Mouse (Mus musculus) forebrain, embryonic 15.5 days (tissue): ENCODE data around the gene Tatdn2. TPM values are rescaled to one million over a fixed set of nuclear protein-coding genes. Genes with fewer than 3 reads are reported as not detected.

Source experiments
- ATAC-seq: fragments of 200-750 bp; cut with Nextera tagmentation; replicated peaks from 2 replicates; pipeline ENCODE4 v1.8.0; 2017; ENCODE audit warnings: mild to moderate bottlenecking, moderate TSS enrichment, moderate library complexity
- H3K27ac ChIP-seq: fragments of 300-500 bp; sonication (generic); replicated peaks from 2 replicates; pipeline ENCODE4 v1.5.1; 2015; ENCODE audit warnings: mild to moderate bottlenecking, inconsistent platforms
- H3K27me3 ChIP-seq: fragments of 300-500 bp; sonication (generic); 2 replicates; pipeline ENCODE4 v1.6.1; 2015; ENCODE audit warnings: inconsistent platforms
- H3K36me3 ChIP-seq: fragments of 300-500 bp; sonication (generic); 2 replicates; pipeline ENCODE4 v1.6.1; 2015; ENCODE audit warnings: mild to moderate bottlenecking, inconsistent platforms
- H3K4me1 ChIP-seq: fragments of 300-500 bp; sonication (generic); 2 replicates; pipeline ENCODE4 v1.6.1; 2015; ENCODE audit warnings: inconsistent platforms
- H3K4me2 ChIP-seq: fragments of 300-500 bp; sonication (generic); replicated peaks from 2 replicates; pipeline ENCODE4 v1.6.1; 2015; ENCODE audit warnings: mild to moderate bottlenecking, inconsistent platforms
- H3K4me3 ChIP-seq: fragments of 300-500 bp; sonication (generic); 2 replicates; pipeline ENCODE4 v1.5.1; 2015; ENCODE audit warnings: mild to moderate bottlenecking, inconsistent platforms
- H3K9ac ChIP-seq: fragments of 300-500 bp; sonication (generic); replicated peaks from 2 replicates; pipeline ENCODE4 v1.6.1; 2015; ENCODE audit warnings: mild to moderate bottlenecking, inconsistent platforms
- H3K9me3 ChIP-seq: fragments of 300-500 bp; sonication (generic); 2 replicates; pipeline ENCODE4 v1.6.1; 2016; ENCODE audit warnings: inconsistent platforms
- WGBS: fragments of 180-500 bp; shearing (Covaris S2); methylation state at CpG from one replicate; pipeline ENCODE4 v1.1.7; 2015; ENCODE audit warnings: mixed read lengths; 5-methylcytosine and 5-hydroxymethylcytosine counted together
- polyA plus RNA-seq: library from polyadenylated mRNA; unstranded; fragments of >200 nt; fragmentation: Nextera tagmentation; extraction: Ambion mirVana; gene quantifications from 2 replicates; pipeline ENCODE4 v1.2.1, GENCODE M21; 2015

The Tatdn2 gene
- polyA plus RNA-seq, 1 experiment from 2014 or later, result 1.3 TPM

DNA sequence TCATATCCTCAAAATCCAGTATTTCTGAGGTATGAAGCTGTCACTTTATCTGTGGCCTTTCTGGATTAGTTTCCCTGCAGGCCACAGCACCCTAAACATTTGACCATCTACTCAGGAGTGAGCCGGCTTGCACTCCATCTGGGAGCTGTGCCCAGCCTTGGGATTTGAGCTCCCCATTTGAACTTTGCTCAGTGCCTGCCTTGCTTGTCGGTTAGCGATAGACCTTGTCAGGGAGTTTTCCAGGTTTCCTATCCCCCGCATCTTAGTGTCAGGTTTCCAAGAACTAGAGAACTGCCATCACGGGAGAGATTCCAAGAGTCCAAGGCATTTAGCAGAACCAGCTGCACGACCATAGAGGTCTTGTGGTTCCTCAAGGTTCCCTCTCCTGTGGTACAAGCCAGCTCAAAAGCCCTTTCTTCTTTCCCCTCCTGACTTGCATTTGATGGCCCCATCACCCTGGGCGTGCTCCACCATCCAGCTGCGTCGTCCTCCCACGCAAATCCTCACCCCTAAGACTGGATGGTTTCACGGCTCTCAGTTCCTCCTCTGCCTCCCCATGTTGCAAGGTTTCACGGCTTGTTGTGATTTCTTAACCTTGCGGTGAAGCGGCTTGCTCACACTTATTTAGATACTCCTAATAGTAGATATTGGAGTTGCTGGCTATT is 19.6 kb upstream of the Tatdn2 start:
- Histone ChIP-seq H3K9ac (no peak overlapping the region), H3K36me3 (no peaks in the 10 kb centered on the region), H3K4me3 (no peak overlapping the region), H3K27ac (no peak overlapping the region), H3K4me2 (no peak overlapping the region), H3K4me1 (no peaks in the 10 kb centered on the region), H3K27me3 (no peaks in the 10 kb centered on the region), H3K9me3 (no peaks in the 10 kb centered on the region)
- WGBS, result 82% methylated on average over 14 of the region's 14 CpGs
- no peak for ATAC-seq

DNA sequence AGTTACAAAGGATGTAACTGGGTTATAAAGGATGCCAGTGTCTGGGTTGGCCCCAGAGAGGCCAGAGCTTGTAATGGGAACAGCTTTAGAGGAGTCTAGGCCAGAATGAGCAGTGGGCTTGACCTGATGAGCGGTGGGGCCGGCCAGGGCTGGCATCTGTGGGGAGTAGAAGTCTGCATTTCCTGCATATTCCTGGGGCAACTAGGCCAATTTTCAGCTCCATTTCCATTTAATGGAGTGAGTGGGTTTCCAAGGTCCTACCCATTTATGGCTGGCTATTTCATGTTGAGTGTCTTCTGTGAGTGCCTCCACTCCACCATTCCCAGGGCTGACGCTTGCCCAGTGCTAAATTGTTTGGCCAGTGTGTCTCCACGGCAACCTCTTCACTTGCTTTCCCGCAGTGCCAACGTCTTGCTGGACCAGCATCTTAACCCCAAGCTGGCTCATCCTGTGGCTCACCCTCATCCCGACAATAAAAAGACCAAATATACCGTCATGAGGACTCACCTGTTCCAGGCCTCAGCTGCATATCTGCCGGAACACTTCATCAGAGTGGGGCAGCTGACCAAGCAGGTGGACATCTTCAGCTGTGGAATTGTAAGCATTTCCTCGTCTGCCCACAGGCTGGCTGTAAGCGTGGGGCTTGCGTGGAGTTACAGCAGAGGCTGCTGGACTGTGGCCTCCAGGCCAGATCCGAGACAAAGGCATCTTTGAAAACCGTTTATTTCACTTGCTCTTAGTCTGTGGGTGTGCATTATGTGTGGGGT is 18.4 kb upstream of the Tatdn2 start:
- Histone ChIP-seq H3K4me3 (no peak overlapping the region), H3K27me3 (no peaks in the 10 kb centered on the region), H3K4me1 (no peaks in the 10 kb centered on the region), H3K4me2 (no peak overlapping the region), H3K36me3 (no peaks in the 10 kb centered on the region), H3K9ac (no peak overlapping the region), H3K9me3 (no peaks in the 10 kb centered on the region), H3K27ac (no peak overlapping the region)
- ATAC-seq, result no peak
- 73% methylated on average over 14 of the region's 14 CpGs for WGBS

DNA sequence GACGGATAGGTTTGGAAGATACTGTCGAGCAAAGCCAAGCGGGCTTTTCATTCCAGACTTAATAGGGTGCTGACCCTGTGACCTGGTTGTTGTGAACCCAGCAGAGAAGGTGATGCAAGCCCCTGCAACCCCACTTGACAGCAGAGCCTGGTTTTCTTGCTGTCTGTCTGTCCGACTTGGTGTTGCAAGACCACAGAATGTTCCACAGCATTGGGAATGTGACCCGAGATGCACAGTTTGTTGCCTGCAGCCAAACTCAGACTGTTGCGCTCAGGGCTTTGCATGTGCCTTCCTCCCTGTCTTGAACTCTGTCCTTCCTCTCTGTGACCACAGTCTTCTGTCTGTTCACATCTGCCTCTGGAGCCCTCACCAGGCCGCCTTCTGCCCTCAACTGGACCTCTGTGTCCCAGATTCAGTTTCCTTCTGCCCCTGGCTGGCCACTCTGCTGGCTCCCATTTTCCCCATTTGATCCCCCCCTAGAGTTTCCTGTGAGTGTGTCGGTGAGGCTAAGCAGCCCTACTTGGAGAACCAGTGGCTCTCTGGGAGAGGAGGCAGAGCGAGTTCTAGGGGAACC is 16.8 kb upstream of the Tatdn2 start:
- H3K4me3 ChIP-seq, result no peak overlapping the region
- no peaks in the 10 kb centered on the region for H3K36me3 ChIP-seq
- H3K27me3 ChIP-seq, result no peaks in the 10 kb centered on the region
- ATAC-seq, result no peak
- no peak overlapping the region for H3K27ac ChIP-seq
- H3K4me2 ChIP-seq, result no peak overlapping the region
- no peak overlapping the region for H3K9ac ChIP-seq
- no peaks in the 10 kb centered on the region for H3K9me3 ChIP-seq
- H3K4me1 ChIP-seq, result no peaks in the 10 kb centered on the region
- WGBS, result 81% methylated on average over 9 of the region's 9 CpGs

DNA sequence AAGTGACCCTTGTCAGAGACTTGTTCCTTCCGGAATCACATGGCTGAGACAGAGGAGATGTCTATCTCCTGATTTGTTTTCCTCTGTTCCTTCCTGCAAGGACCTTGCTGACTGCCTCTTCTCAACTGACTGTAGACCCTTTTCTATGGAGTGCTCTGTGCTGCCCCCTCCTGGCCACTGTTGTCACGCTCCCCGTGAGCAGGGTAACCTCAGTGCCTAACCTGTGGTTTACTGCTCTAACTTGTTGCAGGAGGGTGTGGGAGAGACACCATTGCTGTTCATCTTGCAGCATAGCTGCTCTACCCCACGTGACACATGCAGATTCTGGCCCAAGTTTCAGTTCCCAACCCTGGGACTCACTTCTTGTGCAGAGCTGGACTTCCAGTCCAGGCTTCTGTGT is 15.6 kb upstream of the Tatdn2 start:
- H3K4me3 ChIP-seq, result no peak overlapping the region
- no peak overlapping the region for H3K9ac ChIP-seq
- no peak for ATAC-seq
- H3K27me3 ChIP-seq, result no peaks in the 10 kb centered on the region
- H3K27ac ChIP-seq, result no peak overlapping the region
- H3K36me3 ChIP-seq, result no peaks in the 10 kb centered on the region
- H3K4me2 ChIP-seq, result no peak overlapping the region
- WGBS, result 20% methylated on average over 4 of the region's 4 CpGs
- H3K4me1 ChIP-seq, result no peaks in the 10 kb centered on the region
- no peaks in the 10 kb centered on the region for H3K9me3 ChIP-seq

DNA sequence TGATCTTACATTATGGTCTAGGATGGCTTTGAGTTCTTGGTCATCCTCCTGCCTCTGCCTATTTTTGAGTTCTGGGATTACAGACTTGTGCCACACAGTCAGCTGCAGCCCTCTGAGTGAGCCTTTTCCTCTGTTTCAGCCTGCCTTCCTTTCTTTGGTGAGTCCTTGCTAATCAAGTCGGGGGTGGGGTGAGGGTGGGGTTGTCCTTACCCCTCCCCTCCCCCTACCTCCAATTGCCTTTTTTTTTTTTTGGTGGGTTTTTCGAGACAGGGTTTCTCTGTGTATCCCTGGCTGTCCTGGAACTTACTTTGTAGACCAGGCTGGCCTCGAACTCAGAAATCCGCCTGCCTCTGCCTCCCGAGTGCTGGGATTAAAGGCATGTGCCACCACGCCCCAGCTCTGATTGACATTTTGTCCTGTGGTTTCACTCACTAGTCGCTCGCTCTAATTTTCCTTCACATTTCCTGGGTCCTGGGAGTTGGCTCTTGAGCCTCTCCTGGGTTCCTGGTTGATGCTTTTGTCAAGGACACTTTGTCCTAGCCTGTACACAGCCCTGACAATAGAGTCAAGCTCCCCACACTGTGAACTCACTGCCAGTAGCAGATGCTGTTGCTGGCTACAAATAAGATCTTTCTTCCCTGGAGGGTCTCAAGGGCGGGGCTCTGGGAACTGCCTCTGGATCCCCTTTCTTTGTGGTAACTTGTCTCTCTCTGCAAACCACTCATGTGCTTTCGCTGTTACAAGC is 13.6 kb upstream of the Tatdn2 start:
- no peak overlapping the region for H3K4me3 ChIP-seq
- 84% methylated on average over 10 of the region's 10 CpGs for WGBS
- H3K27me3 ChIP-seq, result no peaks in the 10 kb centered on the region
- no peak overlapping the region for H3K27ac ChIP-seq
- no peak overlapping the region for H3K9ac ChIP-seq
- no peak overlapping the region for H3K4me2 ChIP-seq
- ATAC-seq, result no peak
- H3K36me3 ChIP-seq, result no peaks in the 10 kb centered on the region
- no peaks in the 10 kb centered on the region for H3K4me1 ChIP-seq
- H3K9me3 ChIP-seq, result no peaks in the 10 kb centered on the region

DNA sequence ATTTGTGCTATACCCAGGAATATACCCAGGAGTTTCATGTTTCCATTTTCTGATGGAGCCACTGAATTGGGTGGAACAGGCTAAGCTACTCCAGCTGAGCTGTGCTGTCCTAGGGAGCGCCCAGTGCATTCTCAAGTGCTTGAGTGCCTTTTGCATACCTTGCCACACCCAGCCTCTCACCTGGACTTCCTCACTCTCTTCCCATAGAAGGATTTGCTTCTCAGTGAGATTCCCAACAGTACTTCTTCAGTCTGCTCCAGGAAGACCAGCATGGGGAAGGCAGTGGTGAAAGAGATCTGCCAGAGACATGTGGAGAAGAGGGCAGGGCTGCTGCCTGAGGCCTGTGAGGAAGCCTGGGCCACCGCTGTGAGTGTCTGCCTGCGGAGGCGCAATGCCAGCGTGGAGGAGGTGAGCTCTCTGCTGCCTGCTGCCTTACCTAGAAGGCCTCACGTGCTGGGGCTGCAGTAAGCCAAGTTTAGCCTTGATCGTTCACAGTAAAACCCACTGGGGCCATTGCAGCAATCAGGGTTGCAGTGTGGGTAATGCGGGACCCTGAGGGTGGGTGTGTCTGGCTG is 10.2 kb upstream of the Tatdn2 start:
- Histone ChIP-seq H3K36me3 (no peaks in the 10 kb centered on the region), H3K27me3 (no peaks in the 10 kb centered on the region), H3K27ac (no peak overlapping the region), H3K9me3 (no peaks in the 10 kb centered on the region), H3K4me2 (no peak overlapping the region), H3K4me3 (no peak overlapping the region), H3K4me1 (no peaks in the 10 kb centered on the region), H3K9ac (no peak overlapping the region)
- no peak for ATAC-seq
- 50% methylated on average over 8 of the region's 8 CpGs for WGBS

DNA sequence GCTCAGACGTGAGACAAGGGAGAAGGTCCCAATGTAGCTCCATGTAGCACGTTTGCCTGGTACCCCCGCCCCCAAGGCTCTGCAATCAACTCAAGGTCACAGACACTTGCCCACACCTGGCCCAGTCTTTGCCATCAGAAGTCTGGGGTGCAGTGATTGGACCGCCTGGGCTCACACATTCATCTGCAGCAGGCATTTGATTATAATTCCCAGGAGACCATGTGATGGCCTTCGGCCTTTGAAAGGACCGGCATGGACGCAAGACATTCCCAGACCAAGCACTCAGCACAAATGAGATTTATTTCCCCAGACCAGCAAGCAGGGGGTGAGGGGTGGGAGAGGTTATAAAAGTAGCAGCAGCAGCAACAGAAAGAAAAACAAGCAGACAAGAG is 6.8 kb upstream of the Tatdn2 start:
- Histone ChIP-seq H3K27me3 (no peaks in the 10 kb centered on the region), H3K4me1 (no peaks in the 10 kb centered on the region), H3K27ac (no peak overlapping the region), H3K9me3 (no peaks in the 10 kb centered on the region), H3K4me3 (no peak overlapping the region), H3K4me2 (no peak overlapping the region), H3K36me3 (no peaks in the 10 kb centered on the region), H3K9ac (no peak overlapping the region)
- no peak for ATAC-seq
- 36% methylated on average over 7 of the region's 7 CpGs for WGBS

DNA sequence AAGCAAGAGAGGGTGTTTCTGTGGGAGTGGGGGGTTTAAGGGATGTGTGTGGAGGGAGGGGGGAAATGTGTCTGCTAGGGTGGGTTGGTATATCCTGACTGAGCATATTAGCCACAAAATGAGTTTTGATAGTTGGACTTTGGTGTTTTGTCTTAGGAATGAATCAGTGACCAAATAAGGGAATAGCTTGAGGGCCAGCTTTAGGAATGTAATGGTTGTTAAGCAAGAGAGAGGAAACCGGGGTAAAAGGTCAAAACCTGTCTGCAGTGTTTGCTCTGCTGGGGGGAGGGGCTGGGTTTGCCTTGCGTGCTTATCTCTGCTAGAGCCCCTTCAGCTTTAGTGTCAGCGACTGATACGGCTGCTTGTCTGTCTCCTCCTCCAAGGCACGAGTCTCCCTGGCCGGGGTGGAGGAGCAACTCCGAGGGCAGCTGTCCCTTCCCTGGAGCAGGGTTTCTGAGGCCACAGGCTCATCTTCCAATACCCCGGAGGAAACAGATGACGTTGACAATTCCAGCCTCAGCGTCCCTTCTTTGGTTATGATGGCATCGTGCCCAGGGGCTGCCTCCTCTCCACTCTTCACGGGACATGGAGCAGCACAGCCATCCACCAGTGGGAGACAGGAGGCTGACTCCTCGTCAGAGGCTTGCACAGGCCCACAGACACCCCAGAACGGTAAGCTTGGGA is 6.3 kb upstream of the Tatdn2 start:
- Histone ChIP-seq H3K27me3 (no peaks in the 10 kb centered on the region), H3K36me3 (no peaks in the 10 kb centered on the region), H3K9me3 (no peaks in the 10 kb centered on the region), H3K4me1 (no peaks in the 10 kb centered on the region), H3K4me2 (no peak overlapping the region), H3K4me3 (no peak overlapping the region), H3K27ac (no peak overlapping the region), H3K9ac (no peak overlapping the region)
- 15% methylated on average over 14 of the region's 14 CpGs for WGBS
- ATAC-seq, result no peak

DNA sequence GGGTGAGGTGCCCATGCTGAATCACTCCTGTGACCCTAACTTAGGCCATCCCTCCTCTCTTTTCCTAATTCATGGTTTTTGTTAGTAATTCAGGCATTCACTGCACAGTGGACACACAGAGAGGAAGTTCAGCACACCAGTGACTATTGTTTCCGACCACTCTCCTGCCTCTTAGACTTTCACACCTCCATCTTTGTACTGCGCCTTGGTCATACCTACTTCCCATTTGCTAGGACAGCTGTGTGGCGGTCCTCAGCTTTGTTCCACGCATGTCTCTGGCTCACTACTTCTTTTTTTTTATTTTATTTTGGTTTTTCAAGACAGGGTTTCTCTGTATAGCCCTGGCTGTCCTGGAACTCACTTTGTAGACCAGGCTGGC is 5.8 kb upstream of the Tatdn2 start:
- H3K36me3 ChIP-seq, result no peaks in the 10 kb centered on the region
- H3K9ac ChIP-seq, result no peak overlapping the region
- WGBS, result 86% methylated on average over 4 of the region's 4 CpGs
- H3K27ac ChIP-seq, result no peak overlapping the region
- no peak for ATAC-seq
- no peaks in the 10 kb centered on the region for H3K27me3 ChIP-seq
- H3K4me2 ChIP-seq, result no peak overlapping the region
- H3K4me1 ChIP-seq, result peaks cover 2% of the 10 kb centered on the region
- H3K9me3 ChIP-seq, result no peaks in the 10 kb centered on the region
- no peak overlapping the region for H3K4me3 ChIP-seq

DNA sequence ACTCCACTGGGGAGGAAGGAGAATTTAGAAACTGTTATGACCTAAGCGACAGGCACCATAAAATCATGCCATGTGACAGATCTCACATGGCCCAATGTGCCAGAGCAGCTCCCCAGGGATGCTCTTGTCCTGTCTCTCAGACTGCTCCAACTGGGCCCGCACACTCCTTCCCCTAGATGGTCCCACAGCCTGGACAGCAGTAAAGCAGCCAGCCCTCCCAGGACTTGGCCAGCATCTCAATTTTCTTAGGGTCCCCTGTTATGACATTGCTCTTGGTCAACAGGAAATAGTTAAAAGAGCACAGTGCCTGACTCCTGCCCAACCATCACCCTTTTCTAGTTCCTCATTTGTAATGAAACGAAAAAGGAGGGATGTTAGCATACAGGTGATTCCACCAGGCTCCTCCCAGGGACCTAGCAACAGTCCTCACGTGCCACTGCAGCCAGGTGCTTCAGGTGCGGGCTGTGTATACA is 4.2 kb upstream of the Tatdn2 start:
- H3K4me2 ChIP-seq, result no peak overlapping the region
- H3K27me3 ChIP-seq, result no peaks in the 10 kb centered on the region
- no peaks in the 10 kb centered on the region for H3K9me3 ChIP-seq
- no peak for ATAC-seq
- H3K4me1 ChIP-seq, result peaks cover 7% of the 10 kb centered on the region
- H3K27ac ChIP-seq, result no peak overlapping the region
- H3K9ac ChIP-seq, result no peak overlapping the region
- 82% methylated on average over 5 of the region's 5 CpGs for WGBS
- no peak overlapping the region for H3K4me3 ChIP-seq
- H3K36me3 ChIP-seq, result no peaks in the 10 kb centered on the region

DNA sequence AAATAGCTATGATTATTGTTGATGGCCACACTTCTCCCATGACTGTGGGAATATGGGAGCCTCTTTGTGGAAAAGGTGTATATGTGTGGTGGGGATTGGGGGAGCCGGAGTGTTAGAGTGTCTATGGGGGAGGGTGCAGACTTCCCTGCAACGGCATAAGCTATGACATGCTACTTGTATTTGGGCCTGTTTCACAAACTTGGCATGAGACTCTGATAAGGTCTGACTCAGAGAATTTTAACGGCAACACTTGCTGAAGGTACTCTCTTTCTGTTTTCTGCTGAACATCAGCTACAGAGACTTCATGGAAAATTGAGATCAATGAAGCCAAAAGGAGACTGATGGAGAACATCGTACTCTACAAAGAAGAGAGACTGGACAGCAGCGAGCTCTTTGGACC is 3.5 kb upstream of the Tatdn2 start:
- H3K27ac ChIP-seq, result no peak overlapping the region
- ATAC-seq, result no peak
- 90% methylated on average over 5 of the region's 5 CpGs for WGBS
- H3K36me3 ChIP-seq, result no peaks in the 10 kb centered on the region
- no peak overlapping the region for H3K9ac ChIP-seq
- peaks cover 14% of the 10 kb centered on the region for H3K4me1 ChIP-seq
- no peak overlapping the region for H3K4me3 ChIP-seq
- H3K9me3 ChIP-seq, result no peaks in the 10 kb centered on the region
- H3K27me3 ChIP-seq, result no peaks in the 10 kb centered on the region
- H3K4me2 ChIP-seq, result no peak overlapping the region
